Mouse (Mus musculus) 3T3-L1 (cell line): ENCODE measurements at regions not wholly inside any gene's neighbourhood (a gene's known extent, or its start where the extent isn't known, plus 50 kb on each side); places are given as distances from the start of the nearest gene placed in this dataset.
A peak's percentile ranks its signal among the peaks of the same experiment; 100 is the strongest.

ENCODE experiments used
- DNase-seq: peaks from one replicate; pipeline ENCODE4 v3.0.0-alpha.2; 2015; ENCODE audit warnings: low read depth, low spot score

GRCm38 (mm10) chr6:94818220-94818619 lies 118.3 kb upstream of the Lrig1 start:
- no peak for DNase-seq

DNA sequence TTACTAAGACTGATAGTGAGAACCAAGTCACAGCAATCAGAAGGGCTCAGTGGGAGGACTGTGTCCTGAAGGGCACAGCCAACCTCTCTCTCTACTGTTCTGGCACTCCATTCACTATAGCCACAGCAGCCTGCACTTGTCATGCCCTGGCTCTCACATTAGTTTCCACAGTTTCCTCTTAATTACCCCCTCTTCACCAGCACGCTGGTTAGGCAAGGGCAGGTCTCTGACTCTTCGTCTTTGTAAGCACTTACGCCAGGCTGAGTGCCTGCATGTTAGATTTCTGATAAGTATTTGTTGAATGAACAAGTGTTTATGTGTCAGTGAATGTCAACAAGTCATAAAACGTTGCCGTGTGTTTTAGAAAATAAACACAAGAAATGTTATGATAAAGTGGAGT lies 116.2 kb upstream of the Lrig1 start:
- no peak for DNase-seq

DNA sequence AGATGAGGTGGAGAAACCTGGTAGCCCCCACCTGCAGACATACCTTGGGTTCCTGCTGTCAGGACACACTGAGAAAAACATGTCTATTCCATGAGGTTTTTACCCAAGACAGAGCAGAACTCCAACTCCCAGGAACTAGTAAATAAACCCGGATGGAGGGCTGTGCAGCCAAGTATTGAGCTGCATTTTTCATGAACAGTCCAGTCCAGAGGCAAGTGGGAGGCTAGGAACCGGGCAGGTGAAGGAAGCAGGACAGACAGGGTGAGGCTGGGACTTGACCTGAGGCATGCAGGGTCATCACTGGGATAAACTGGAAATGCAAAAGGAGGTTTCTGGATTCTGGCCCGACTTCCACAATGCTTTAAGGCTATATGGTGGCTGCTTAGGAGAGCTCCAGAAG lies 114.8 kb upstream of the Lrig1 start:
- DNase-seq = no peak

DNA sequence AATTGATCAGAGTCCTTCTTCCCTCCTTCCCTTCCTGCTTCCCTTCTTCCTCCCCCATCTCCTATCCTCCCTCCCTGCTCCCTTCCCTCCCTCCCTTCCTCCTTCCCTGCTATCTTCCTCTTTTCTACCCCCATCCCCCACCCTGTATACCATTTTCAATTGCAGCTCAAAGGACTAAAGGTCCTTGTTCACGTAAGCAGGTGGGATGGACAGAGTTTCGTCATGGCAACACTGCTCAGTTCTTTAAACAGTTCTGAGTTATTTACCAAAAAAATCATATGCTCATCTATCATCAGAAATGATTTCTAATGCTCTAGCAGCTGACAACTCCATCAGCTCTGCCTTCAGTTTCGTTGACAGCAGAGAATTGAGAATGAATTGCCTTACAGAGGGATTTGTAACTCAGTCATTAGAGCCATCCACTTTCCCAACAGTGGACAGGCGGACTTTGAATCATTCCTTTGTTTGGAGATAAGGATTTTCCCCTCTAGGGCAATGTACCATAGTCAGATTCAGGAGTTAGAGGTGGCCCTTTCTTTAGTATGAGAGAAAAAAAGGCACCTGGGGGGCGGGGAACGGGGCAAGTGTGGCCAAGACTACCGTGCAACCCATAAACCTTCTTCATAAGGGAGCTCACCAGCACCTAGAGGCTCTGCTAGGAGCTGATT lies 113.7 kb upstream of the Lrig1 start:
- no peak for DNase-seq

DNA sequence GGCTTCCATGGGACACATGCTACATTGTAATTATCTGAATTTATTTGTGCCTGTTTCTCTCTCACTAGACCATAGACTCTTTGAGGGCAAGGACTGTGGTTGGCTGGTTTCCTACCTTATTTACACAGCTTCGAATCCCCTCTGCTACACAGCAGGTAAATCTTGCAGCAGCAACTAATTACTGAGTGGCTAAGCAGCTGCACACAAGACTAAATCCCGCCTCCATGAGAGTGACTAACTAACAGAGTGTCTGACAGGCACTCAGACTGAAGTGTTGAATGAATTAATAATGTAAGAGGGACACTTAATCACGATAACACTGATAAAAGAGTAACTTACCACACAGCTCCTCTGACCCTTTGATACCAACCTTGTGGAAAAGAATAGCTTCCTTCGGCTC lies 111.9 kb upstream of the Lrig1 start:
- DNase-seq = no peak

GRCm38 (mm10) chr6:94807216-94807615 lies 107.3 kb upstream of the Lrig1 start:
- DNase-seq = peak; percentile 46

- peak; percentile 49 for DNase-seq
Measured at GRCm38 (mm10) chr6:94806481-94807160, 106.7 kb upstream of the Lrig1 start.

DNA sequence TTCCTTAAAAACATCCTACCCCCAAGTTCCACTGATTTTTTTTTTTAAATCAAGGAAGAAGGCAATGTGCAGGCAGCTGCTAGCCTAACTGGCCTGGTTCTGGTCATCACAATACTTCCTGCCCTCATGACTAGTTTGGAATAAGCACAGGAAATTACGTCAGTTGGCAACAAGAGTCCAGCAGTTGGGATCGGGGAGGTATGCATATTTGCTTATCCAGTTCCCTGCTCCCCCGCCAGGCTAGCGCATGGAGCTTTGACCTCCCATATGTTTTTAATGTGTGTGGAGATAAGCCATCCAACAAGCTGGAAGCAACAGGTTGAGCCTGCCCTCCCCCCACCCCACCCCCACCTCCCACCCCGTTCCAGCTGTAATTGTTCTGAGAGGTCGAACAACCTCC lies 105.7 kb upstream of the Lrig1 start:
- DNase-seq = peak; percentile 61

- DNase-seq = no peak
Measured at GRCm38 (mm10) chr6:94804284-94804815, 104.4 kb upstream of the Lrig1 start.

DNA sequence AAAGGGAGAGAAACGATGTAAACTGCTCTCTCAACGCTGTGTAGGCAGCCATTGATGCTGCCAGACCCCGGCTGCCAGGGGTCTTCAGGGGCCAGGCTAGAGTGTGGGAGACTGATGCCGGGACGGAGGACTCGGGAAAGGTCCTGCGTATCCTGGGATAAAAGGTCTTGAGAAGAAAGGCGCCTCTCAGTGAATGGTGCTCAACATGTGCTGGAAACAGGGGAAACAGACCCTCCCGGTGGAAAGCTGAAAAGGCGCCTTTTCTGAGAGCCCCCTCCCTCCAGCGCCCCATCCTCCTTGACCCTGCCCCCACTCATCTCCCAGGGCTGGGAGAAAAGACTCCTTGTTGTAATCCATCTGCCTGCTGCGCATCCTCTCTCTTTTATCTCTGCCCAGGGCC lies 101.1 kb upstream of the Lrig1 start:
- no peak for DNase-seq

GRCm38 (mm10) chr6:94798545-94799211 lies 98.7 kb upstream of the Lrig1 start:
- DNase-seq = no peak

DNA sequence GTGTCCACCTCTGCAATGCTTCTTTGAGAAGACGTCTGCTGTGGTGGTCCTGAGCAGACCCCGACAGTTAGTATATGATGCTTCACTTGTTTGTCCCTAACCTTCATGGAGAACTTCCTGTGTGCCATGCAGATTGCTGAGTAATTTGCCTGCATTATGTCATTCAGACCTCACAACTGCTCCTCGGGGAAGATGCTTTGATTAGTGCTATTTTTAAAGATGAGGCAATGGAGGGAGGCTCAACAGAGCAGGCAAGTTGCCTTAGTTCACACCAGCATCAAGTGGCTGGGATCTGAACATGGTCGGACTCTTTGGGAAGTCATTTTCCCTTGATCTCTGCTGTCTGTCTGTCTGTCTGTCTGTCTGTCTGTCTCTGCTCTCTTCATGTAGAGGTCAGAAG lies 95.5 kb upstream of the Lrig1 start:
- DNase-seq = no peak

- no peak for DNase-seq
Measured at GRCm38 (mm10) chr6:94793555-94793954, 93.6 kb upstream of the Lrig1 start.

GRCm38 (mm10) chr6:94792312-94792711 lies 92.4 kb upstream of the Lrig1 start:
- no peak for DNase-seq

DNA sequence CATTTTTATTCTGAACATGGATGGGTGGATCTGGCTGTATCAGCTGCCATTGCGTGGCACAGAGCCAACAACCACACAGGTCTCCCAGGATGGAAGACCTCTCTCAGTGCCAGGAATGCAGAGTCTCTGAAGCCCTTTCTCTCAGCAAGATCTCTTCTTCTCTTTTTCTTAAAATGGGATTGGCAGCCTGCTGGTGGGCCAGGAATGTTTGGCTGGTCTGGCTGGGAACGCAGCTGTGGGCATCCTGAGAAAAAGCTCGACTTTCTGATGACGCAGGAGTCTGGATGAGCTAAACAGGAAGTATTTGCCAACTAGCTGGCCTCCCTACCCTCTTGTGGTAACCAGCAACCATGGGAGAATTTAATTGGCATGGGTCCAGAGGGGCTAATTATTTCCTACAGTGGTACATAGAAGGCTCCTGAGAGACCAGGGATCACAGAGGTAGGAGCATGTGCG lies 89.4 kb upstream of the Lrig1 start:
- DNase-seq = peak; percentile 61

GRCm38 (mm10) chr6:94783471-94783870 lies 83.5 kb upstream of the Lrig1 start:
- DNase-seq = no peak

DNA sequence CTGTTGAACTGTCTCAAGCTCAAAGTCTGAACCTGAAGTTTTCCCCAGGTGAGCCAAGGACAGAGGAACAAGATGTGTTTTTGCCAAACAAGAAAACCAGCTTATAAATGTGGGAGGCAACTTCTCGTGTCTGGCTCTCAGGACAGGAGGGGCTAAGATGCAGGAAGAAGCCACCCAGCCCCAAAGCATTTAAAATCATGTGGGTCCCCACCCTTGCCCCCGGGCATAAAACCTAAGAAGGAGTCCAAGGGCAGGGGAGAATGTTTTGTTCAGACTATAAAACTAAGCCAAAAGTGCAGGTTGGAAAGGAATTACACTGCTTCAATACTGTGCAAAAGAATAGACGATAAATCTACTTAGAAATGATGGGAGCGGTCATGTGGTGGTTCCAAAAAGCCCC lies 80.7 kb upstream of the Lrig1 start:
- DNase-seq = no peak

GRCm38 (mm10) chr6:94779854-94780253 lies 79.9 kb upstream of the Lrig1 start:
- DNase-seq = peak; percentile 75

- no peak for DNase-seq
Measured at GRCm38 (mm10) chr6:94779213-94779612, 79.3 kb upstream of the Lrig1 start.

DNA sequence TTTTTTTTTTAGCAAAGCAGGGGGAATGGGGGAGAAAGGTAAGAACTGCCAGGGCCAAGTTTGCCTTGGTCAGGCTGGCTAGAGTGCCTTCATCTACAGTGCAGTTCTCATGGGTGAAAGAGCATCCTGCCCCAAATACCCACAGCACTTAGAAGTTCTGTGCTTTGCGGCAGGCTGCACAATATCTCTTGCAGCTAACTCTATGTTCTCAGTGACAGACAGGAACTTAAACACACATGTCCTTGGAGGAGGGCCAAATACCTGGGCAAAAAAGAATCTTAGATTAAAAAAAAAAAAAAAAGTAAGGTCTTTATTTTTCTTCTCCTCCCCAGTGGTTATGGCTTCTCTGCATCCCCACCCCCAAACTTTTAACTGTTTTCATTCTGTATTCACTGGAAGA lies 78.8 kb upstream of the Lrig1 start:
- no peak for DNase-seq

- DNase-seq = no peak
Measured at GRCm38 (mm10) chr6:94776585-94776984, 76.6 kb upstream of the Lrig1 start.

DNA sequence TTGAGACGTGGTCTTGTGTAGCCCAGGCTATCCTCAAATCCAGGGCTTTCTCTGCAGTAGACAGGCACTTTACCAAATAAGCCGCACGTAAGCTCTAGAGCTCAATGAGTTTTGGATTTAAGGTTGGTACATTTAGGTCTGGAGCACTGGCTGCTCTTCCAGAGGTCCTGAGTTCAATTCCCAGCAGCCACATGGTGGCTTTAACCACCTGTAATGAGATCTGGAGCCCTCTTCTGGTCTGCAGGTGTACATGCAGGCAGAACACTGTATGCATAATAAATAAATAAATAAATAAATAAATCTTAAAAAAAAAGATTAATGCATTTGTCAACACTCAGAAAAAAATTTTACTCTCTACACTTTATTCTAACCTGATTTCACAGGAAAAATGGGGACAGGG lies 74.9 kb upstream of the Lrig1 start:
- no peak for DNase-seq
